Mouse (Mus musculus) small intestine, adult 2 months (tissue): ENCODE results near the gene Reln. TPM values are rescaled to one million over a fixed set of nuclear protein-coding genes. Genes with fewer than 3 reads are reported as not detected.
A peak's percentile ranks its signal among the peaks of the same experiment; 100 is the strongest.

Source experiments
- H3K27ac ChIP-seq: fragments of 200-500 bp; 2 replicates; pipeline ENCODE4 v1.5.1; 2012; ENCODE audit warnings: low read depth, low read length, control low read depth, inconsistent platforms; ENCODE audit not compliant: insufficient read depth
- H3K27me3 ChIP-seq: fragments of 200-500 bp; 2 replicates; pipeline ENCODE4 v1.6.1; 2012; ENCODE audit warnings: mild to moderate bottlenecking, moderate library complexity, low read length, inconsistent platforms; ENCODE audit not compliant: control insufficient read depth, insufficient read depth
- H3K36me3 ChIP-seq: fragments of 200-500 bp; 2 replicates; pipeline ENCODE4 v1.6.1; 2012; ENCODE audit warnings: mild to moderate bottlenecking, low read length, control low read depth, inconsistent platforms; ENCODE audit not compliant: control insufficient read depth, insufficient read depth
- H3K4me1 ChIP-seq: fragments of 200-500 bp; 2 replicates; pipeline ENCODE4 v1.6.1; 2012; ENCODE audit warnings: low read length, inconsistent platforms, mixed read lengths; ENCODE audit not compliant: control insufficient read depth, insufficient read depth, insufficient read length
- H3K4me3 ChIP-seq: fragments of 200-500 bp; 2 replicates; pipeline ENCODE4 v1.5.1; 2012; ENCODE audit warnings: low read depth, mild to moderate bottlenecking, control low read depth, inconsistent platforms, low read length, moderate library complexity
- CTCF ChIP-seq: fragments of 200-500 bp; IDR thresholded peaks from 2 replicates; pipeline ENCODE4 v1.5.1; 2012; ENCODE audit warnings: low read depth, mild to moderate bottlenecking, control low read depth, inconsistent platforms, low read length, moderate library complexity, mixed read lengths; ENCODE audit not compliant: insufficient replicate concordance, insufficient read length; ENCODE audit errors: extremely low read depth
- POLR2A ChIP-seq: fragments of 200-500 bp; IDR thresholded peaks from 2 replicates; pipeline ENCODE4 v1.6.1; 2012; ENCODE audit warnings: low read depth, mild to moderate bottlenecking, control low read depth, inconsistent platforms, low read length, moderate library complexity
- WGBS: fragments of 180-500 bp; shearing (Covaris S2); methylation state at CpG from one replicate; pipeline ENCODE4 v1.1.7; 2018; 5-methylcytosine and 5-hydroxymethylcytosine counted together
- polyA plus RNA-seq: library from polyadenylated mRNA; depleted of rRNA; stranded (reverse); fragments of >200 nt; gene quantifications from 2 replicates; pipeline ENCODE4 v1.2.3, GENCODE M21; 2012; rRNA removed

The Reln gene
- polyA plus RNA-seq, 1 experiment = 15.3 TPM

DNA sequence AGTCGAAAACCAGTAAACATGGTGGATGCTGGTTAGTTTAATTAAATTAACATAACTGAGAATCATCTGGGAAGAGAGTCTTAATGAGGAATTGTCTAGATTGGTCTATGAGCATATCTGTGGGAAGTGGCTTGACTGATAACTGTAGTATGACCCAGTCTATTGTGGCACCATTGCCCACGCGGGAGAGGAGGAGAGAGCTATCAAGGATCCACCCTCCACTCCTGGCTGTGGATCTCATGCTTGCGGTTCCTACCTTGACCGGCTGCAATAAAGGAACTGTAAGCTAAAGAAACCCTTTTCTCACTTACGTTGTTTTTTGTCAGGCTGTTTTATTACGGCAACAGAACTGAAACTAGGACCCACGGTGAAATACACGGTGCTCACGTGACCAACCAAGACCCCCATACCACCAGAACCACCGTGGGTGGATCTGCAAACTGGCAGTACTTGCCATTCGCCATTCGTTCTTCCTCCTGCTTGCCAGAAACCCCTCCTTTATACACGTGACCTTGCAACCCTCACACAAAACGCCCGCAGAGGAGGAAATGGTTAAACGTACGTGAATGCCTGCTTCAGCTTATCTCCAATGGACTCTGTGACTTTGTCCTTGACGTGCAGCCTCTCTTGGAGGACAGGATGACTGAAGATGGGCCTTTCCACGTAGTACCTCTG, 497.7 kb downstream of the Reln start:
- H3K4me3 ChIP-seq = peak overlapping the region; percentile 57
- WGBS = 27% methylated on average over 20 of the region's 20 CpGs
- no peak for TF ChIP-seq POLR2A
- no peak for TF ChIP-seq CTCF
- H3K27me3 ChIP-seq = no peaks in the 10 kb centered on the region
- no peak overlapping the region for H3K27ac ChIP-seq
- H3K36me3 ChIP-seq = no peaks in the 10 kb centered on the region
- H3K4me1 ChIP-seq = no peaks in the 10 kb centered on the region

DNA sequence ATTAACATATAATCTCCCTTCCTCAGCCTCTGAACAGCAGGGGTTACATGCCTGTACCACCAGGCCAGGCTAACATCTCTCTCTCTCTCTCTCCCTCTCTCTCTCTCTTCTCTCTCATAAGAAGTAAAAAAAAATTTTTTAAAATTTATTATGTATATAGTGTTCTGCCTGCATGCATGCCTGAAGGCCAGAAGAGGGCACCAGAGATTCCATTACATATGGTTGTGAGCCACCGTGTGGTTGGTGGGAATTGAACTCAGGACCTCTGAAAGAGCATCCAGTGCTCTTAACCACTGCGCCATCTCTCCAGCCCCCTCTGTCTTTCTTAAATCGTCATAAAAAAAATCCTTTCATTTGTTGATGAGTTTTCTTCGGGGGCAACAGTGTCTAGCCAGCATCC, 499.8 kb downstream of the Reln start:
- TF ChIP-seq CTCF (0 out of 2 replicates have a peak, but pooled peaks have one; percentile 28), POLR2A (no peak)
- Histone ChIP-seq H3K27me3 (no peaks in the 10 kb centered on the region), H3K4me1 (no peaks in the 10 kb centered on the region), H3K36me3 (no peaks in the 10 kb centered on the region), H3K4me3 (no peak overlapping the region), H3K27ac (no peak overlapping the region)
- 63% methylated on average over 4 of the region's 4 CpGs for WGBS

Other genes starting within 250 kb of the Reln start
- 0.81 and 1.2 TPM in 2 replicates for gene Orc5, start 205.7 kb upstream of the Reln start, polyA plus RNA-seq